Mouse (Mus musculus) hindbrain, embryonic 12.5 days (tissue): ENCODE measurements around the gene Gga2. TPM values are rescaled to one million over a fixed set of nuclear protein-coding genes. Genes with fewer than 3 reads are reported as not detected.

Experiments
- ATAC-seq: fragments of 200-750 bp; cut with Nextera tagmentation; 2 replicates; pipeline ENCODE4 v1.8.0; 2017; ENCODE audit warnings: moderate TSS enrichment; ENCODE audit not compliant: low FRiP score
- H3K27ac ChIP-seq: fragments of 300-500 bp; sonication (generic); 2 replicates; pipeline ENCODE4 v1.5.1; 2016; ENCODE audit warnings: mild to moderate bottlenecking
- H3K27me3 ChIP-seq: fragments of 300-500 bp; sonication (generic); 2 replicates; pipeline ENCODE4 v1.6.1; 2016; ENCODE audit warnings: mild to moderate bottlenecking
- H3K36me3 ChIP-seq: fragments of 300-500 bp; sonication (generic); 2 replicates; pipeline ENCODE4 v1.6.1; 2016; ENCODE audit warnings: mild to moderate bottlenecking
- H3K4me1 ChIP-seq: fragments of 300-500 bp; sonication (generic); 2 replicates; pipeline ENCODE4 v1.6.1; 2016
- H3K4me2 ChIP-seq: fragments of 300-500 bp; sonication (generic); replicated peaks from 2 replicates; pipeline ENCODE4 v1.6.1; 2016; ENCODE audit warnings: mild to moderate bottlenecking
- H3K4me3 ChIP-seq: fragments of 300-500 bp; sonication (generic); 2 replicates; pipeline ENCODE4 v1.5.1; 2016; ENCODE audit warnings: mild to moderate bottlenecking
- H3K9ac ChIP-seq: fragments of 300-500 bp; sonication (generic); 2 replicates; pipeline ENCODE4 v1.6.1; 2016; ENCODE audit warnings: mild to moderate bottlenecking, moderate library complexity
- H3K9me3 ChIP-seq: fragments of 300-500 bp; sonication (generic); replicated peaks from 2 replicates; pipeline ENCODE4 v1.6.1; 2016; ENCODE audit warnings: mild to moderate bottlenecking
- WGBS: fragments of 180-500 bp; shearing (Covaris S2); methylation state at CpG from one replicate; pipeline ENCODE4 v1.1.7; 2016; 5-methylcytosine and 5-hydroxymethylcytosine counted together
- polyA plus RNA-seq: library from polyadenylated mRNA; unstranded; fragments of >200 nt; fragmentation: Nextera tagmentation; extraction: Ambion mirVana; gene quantifications from 2 replicates; pipeline ENCODE4 v1.2.1, GENCODE M21; 2016

The Gga2 gene
- polyA plus RNA-seq, 1 experiment from 2014 or later, result 81.6 TPM

DNA sequence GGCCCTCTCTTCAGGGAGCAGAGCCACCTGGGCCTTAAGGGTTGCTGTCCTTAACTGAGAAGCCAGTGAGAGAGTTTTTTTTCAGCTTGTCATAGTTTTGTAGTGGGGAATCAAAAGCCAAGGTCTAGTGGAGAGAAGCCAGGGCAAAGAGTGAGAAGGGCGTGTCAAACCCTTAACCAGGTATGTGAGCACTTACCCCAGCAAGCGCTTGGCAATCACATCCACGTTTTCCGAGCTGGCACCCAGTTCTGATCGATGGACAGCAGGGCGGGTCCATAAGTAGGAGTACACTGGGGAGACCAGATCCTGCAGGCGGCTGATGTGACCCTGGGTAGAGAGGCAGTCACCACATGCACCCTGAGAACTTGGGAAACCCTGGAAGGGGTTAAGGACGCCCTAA, 23.1 kb upstream of the Gga2 start:
- H3K27ac ChIP-seq, result no peak overlapping the region
- ATAC-seq, result no peak
- H3K27me3 ChIP-seq, result no peaks in the 10 kb centered on the region
- H3K4me3 ChIP-seq, result no peak overlapping the region
- no peak overlapping the region for H3K9ac ChIP-seq
- WGBS, result 85% methylated on average over 8 of the region's 8 CpGs
- H3K4me1 ChIP-seq, result no peaks in the 10 kb centered on the region
- no peak overlapping the region for H3K4me2 ChIP-seq
- H3K36me3 ChIP-seq, result peaks cover 46% of the 10 kb centered on the region
- no peaks in the 10 kb centered on the region for H3K9me3 ChIP-seq

DNA sequence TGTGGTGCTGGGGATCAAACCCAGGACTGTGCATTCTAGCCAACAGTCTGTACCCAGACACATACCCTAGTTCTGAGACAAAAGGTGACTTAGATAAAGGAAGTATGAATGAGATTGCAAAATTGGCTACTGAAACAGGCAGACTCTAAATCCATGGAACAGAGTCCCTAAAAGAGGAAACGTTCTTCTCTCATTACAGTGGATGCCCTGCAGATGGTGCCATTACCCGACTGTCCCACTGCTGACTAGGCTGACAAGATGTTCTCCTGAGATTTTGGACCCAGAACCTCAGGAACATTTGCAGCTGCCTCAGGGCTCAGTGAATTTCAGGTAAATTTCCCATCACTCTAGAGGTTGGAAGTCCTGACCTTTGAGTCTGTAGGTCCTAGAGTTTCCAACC, 13.3 kb upstream of the Gga2 start:
- no peaks in the 10 kb centered on the region for H3K9me3 ChIP-seq
- WGBS, result 44% methylated on average over 2 of the region's 2 CpGs
- no peak overlapping the region for H3K4me3 ChIP-seq
- H3K4me2 ChIP-seq, result no peak overlapping the region
- ATAC-seq, result no peak
- no peaks in the 10 kb centered on the region for H3K27me3 ChIP-seq
- no peaks in the 10 kb centered on the region for H3K4me1 ChIP-seq
- no peak overlapping the region for H3K27ac ChIP-seq
- H3K36me3 ChIP-seq, result peaks cover 18% of the 10 kb centered on the region
- no peak overlapping the region for H3K9ac ChIP-seq

DNA sequence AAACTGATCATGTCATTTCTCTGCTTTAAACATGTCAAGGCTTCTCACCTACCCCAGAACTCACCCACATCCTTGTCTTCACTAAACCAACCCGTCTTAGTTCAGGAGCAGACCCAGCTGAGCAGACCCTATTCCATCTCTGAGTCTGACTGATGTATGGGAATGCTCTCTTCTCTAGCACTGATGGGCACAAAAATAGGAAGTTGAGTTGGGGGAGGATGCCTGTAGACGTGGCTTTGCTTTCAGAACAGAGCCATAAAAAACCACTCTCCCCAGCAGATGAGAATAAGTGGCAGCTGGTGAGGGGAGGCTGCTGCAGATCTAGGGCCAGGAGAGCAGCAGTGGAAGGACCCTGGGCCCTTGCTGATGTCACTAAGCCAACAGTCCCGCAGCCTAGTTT, 12.3 kb upstream of the Gga2 start:
- no peak overlapping the region for H3K4me2 ChIP-seq
- ATAC-seq, result no peak
- H3K36me3 ChIP-seq, result peaks cover 12% of the 10 kb centered on the region; the same call in 1 of the 2 replicates
- H3K9ac ChIP-seq, result no peak overlapping the region
- no peaks in the 10 kb centered on the region for H3K9me3 ChIP-seq
- no peaks in the 10 kb centered on the region for H3K4me1 ChIP-seq
- WGBS, result 75% methylated on average over 3 of the region's 3 CpGs
- H3K27ac ChIP-seq, result no peak overlapping the region
- no peak overlapping the region for H3K4me3 ChIP-seq
- no peaks in the 10 kb centered on the region for H3K27me3 ChIP-seq

DNA sequence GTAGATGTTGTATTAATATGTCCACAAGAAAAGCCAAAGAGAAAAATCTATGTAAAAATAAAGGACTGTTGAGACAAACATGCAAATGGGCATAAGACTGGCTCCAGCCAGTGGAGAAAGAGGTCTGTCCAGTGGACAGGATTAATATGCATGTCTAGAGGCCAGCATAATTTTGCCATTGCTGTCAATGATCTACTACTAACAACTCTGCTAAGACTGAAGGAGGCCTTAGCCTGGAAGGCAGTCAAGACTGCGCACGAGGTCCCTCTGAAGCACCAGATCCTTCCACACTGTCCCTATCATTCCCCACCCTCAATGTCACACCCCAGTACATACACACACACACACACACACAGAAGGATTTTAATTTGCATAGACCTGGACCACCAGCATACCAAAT, 1.1 kb upstream of the Gga2 start:
- Histone ChIP-seq H3K4me1 (peaks cover 23% of the 10 kb centered on the region), H3K36me3 (no peaks in the 10 kb centered on the region), H3K4me2 (no peak overlapping the region), H3K9me3 (no peaks in the 10 kb centered on the region), H3K27me3 (no peaks in the 10 kb centered on the region), H3K27ac (no peak overlapping the region), H3K4me3 (no peak overlapping the region), H3K9ac (no peak overlapping the region)
- WGBS, result 96% methylated on average over 2 of the region's 2 CpGs
- no peak for ATAC-seq

DNA sequence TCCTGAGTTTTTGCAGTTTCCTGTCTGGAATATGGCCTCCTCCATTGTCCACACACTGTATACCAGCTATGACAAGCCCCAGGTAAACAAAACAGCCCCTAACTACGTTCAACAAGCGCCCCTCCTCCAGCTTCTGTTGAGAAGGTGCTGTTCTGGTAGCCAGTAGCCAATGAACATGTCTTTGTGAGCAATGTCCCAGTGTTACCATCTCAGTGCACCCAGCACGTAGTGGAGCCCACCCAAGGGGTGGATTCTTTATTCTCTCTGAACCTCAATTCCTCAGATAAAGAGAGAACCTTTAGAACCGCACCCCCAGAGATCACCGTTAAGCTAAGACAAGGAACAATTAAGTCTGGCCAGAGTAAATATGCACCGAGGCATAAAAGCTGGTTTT, 752 bp downstream of the Gga2 start:
- Histone ChIP-seq H3K4me1 (peaks cover 34% of the 10 kb centered on the region), H3K9me3 (no peaks in the 10 kb centered on the region), H3K27ac (peak overlapping the region; percentile 89), H3K27me3 (no peaks in the 10 kb centered on the region), H3K4me3 (peak overlapping the region; percentile 84), H3K9ac (peak overlapping the region; percentile 88), H3K36me3 (no peaks in the 10 kb centered on the region), H3K4me2 (peak overlapping the region; percentile 55)
- 3% methylated on average over 6 of the region's 6 CpGs for WGBS
- peak; percentile 62 for ATAC-seq

DNA sequence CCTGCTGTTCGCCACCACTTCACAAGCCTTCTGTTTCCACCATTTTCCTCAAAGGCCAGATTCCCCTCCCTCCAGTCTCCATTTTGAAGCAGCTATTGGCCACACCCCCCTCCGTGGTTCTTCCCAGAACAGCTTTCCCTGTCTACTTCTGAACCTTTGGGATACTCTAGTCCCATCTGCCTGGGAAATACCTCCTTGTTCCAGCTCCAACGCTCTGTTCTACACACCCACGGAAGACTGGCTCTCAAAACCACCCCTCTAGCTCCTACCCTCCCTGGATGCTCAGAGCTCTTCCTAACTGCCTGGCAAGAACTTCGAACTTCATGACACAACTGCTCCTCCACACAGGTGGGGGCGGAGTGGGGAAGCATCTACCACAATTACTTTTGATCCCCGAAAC, 2.0 kb downstream of the Gga2 start:
- peaks cover 38% of the 10 kb centered on the region for H3K4me1 ChIP-seq
- peak overlapping the region; percentile 84; the same call in 1 of the 2 replicates for H3K4me3 ChIP-seq
- no peak overlapping the region for H3K27ac ChIP-seq

DNA sequence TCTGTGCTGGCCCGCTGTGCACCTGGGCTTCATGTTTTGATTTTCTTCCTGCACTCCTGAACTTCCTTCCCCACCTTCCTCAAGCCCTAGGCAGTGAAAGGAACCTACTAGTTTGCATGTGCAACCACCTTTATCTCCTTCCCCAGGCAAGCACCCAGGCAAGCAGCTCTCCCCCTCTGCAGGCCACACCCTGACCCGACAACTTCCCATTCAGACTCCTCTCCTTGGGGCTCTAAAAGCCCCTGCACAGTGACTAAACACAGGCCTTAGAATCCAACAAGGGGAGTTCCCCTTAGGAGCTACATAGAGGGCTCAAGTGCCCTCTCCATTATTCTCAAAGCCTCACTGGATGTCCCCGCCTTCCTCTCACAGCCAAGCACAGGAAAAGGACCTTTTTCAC, 2.8 kb downstream of the Gga2 start:
- Histone ChIP-seq H3K4me3 (0 out of 2 replicates have a peak overlapping the region, but pooled peaks have one; percentile 84), H3K4me2 (peak overlapping the region; percentile 55), H3K27me3 (no peaks in the 10 kb centered on the region), H3K36me3 (no peaks in the 10 kb centered on the region), H3K9me3 (no peaks in the 10 kb centered on the region), H3K4me1 (peaks cover 38% of the 10 kb centered on the region), H3K27ac (no peak overlapping the region), H3K9ac (0 out of 2 replicates have a peak overlapping the region, but pooled peaks have one; percentile 27)
- no peak for ATAC-seq
- 72% methylated on average over 3 of the region's 3 CpGs for WGBS

More for the DNA sequence above, 2.0 kb downstream of the Gga2 start:
- ATAC-seq, result no peak
- Histone ChIP-seq H3K36me3 (no peaks in the 10 kb centered on the region), H3K9ac (no peak overlapping the region), H3K9me3 (no peaks in the 10 kb centered on the region), H3K4me2 (peak overlapping the region; percentile 55), H3K27me3 (no peaks in the 10 kb centered on the region)
- 91% methylated on average over 7 of the region's 7 CpGs for WGBS

DNA sequence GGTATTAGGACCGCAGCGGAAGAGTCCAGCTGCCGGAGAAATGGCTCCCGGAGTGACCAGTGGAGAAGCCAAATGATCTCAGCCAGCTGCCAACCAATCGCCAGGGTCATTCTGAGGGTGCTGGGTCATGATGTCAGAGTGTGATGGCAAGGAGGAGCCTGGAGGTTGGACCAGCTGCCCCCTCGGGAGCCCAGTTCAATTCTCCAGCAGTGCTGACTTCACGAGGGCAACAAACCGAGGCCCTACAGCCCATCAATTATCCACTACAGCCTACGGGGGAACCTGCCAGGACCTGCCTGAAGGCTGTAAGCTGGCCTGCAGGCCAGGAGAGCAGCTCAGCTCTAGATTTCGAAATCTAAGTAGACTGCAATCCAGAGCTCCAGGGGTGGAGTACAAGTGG, 5.3 kb downstream of the Gga2 start:
- Histone ChIP-seq H3K4me1 (peaks cover 38% of the 10 kb centered on the region), H3K9me3 (no peaks in the 10 kb centered on the region), H3K36me3 (peaks cover 14% of the 10 kb centered on the region), H3K27me3 (no peaks in the 10 kb centered on the region), H3K9ac (peak overlapping the region; percentile 27; the same call in 1 of the 2 replicates), H3K4me3 (no peak overlapping the region), H3K27ac (peak overlapping the region; percentile 60), H3K4me2 (peak overlapping the region; percentile 30)
- ATAC-seq, result no peak
- 54% methylated on average over 10 of the region's 10 CpGs for WGBS

DNA sequence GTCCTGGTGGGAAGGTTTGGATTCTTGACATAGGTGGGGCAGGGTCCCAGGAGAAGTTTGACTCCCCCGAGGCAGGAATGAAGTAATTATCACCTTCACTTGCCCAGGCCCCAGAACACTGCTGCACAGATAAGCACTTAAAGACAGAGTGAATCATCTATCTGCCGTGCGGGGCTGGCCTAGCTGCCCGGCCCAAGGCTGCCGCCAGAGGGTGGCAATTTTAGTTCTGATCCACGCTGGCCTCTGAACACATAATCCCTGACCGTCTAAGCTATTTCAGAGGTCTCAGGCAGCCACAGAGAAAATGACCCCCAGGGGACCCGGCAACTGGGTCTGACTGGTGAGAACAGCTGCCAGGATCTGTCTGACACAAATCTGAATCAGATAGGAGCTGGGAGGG, 5.9 kb downstream of the Gga2 start:
- Histone ChIP-seq H3K4me1 (peaks cover 38% of the 10 kb centered on the region), H3K27me3 (no peaks in the 10 kb centered on the region), H3K9me3 (no peaks in the 10 kb centered on the region), H3K4me3 (no peak overlapping the region), H3K27ac (peak overlapping the region; percentile 60), H3K4me2 (no peak overlapping the region), H3K36me3 (peaks cover 20% of the 10 kb centered on the region), H3K9ac (peak overlapping the region; percentile 27; the same call in 1 of the 2 replicates)
- 57% methylated on average over 8 of the region's 8 CpGs for WGBS
- ATAC-seq, result no peak

DNA sequence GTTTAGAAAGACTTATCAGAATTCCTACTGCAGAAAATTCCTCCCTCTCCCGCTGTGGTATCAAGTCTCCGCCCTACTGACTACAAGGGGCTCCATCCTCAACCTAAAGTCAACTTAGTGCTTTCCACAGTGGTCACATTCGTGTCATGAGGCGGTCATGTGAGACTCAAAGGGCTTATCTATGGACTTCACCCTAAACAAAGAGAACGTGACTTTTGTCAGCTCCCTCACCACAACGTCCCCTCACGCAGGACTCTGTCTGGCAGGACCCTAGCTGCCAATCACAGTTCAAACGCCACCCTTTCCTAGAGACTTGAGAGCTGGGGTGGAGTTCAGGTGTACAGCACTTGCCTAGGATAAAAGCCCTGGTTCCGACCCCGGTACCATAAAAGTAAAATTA, 8.1 kb downstream of the Gga2 start:
- Histone ChIP-seq H3K27ac (no peak overlapping the region), H3K9me3 (no peaks in the 10 kb centered on the region), H3K4me2 (no peak overlapping the region), H3K9ac (no peak overlapping the region), H3K36me3 (peaks cover 39% of the 10 kb centered on the region), H3K27me3 (no peaks in the 10 kb centered on the region), H3K4me3 (no peak overlapping the region), H3K4me1 (peaks cover 18% of the 10 kb centered on the region)
- WGBS, result 88% methylated on average over 10 of the region's 10 CpGs
- ATAC-seq, result no peak

DNA sequence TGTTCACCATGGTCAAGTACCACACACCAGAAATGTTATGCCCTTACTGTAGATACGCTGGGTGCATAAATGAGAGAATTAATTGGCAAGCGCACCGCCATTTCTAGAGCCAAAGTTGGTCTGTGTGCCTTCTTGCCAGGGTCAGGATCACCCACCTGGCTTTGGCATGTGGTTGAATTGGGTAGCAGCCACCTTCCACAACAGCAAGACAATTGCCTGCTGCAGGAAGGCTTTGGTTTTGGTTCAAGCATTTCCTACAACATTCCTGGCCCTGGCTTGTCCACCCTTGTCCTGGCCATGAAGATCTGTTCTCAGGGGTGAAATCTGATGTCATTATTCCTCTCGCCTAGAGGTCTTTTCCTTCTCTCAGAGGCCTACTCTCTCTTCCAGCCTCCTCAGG, 8.7 kb downstream of the Gga2 start:
- H3K4me3 ChIP-seq, result no peak overlapping the region
- no peak for ATAC-seq
- H3K9ac ChIP-seq, result no peak overlapping the region
- H3K4me1 ChIP-seq, result peaks cover 17% of the 10 kb centered on the region
- peaks cover 44% of the 10 kb centered on the region for H3K36me3 ChIP-seq
- no peaks in the 10 kb centered on the region for H3K9me3 ChIP-seq
- no peak overlapping the region for H3K27ac ChIP-seq
- no peak overlapping the region for H3K4me2 ChIP-seq
- WGBS, result 94% methylated on average over 4 of the region's 4 CpGs
- no peaks in the 10 kb centered on the region for H3K27me3 ChIP-seq

DNA sequence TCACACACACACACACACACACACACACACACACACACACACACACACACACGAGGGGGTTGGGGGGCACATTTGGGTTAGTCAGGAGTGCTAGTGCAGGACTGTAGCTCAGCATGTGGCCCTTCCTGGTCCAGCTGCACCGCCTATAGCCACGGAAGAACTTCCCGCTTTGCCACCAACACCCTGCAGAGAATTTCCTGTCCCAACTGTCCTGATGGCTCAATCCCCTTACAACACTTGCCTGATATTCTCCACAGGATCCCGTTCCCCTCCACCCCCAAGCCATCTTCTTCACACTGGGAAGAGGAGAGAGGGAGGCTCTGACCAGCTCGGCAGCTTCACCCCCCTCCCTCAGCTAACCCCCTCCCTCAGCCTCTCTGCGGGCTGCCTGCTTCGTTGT, 20.6 kb downstream of the Gga2 start:
- Histone ChIP-seq H3K4me1 (no peaks in the 10 kb centered on the region), H3K36me3 (peaks cover 91% of the 10 kb centered on the region), H3K27me3 (no peaks in the 10 kb centered on the region), H3K4me2 (no peak overlapping the region), H3K9ac (no peak overlapping the region), H3K9me3 (no peaks in the 10 kb centered on the region), H3K4me3 (no peak overlapping the region), H3K27ac (no peak overlapping the region)
- 68% methylated on average over 8 of the region's 8 CpGs for WGBS
- ATAC-seq, result no peak

DNA sequence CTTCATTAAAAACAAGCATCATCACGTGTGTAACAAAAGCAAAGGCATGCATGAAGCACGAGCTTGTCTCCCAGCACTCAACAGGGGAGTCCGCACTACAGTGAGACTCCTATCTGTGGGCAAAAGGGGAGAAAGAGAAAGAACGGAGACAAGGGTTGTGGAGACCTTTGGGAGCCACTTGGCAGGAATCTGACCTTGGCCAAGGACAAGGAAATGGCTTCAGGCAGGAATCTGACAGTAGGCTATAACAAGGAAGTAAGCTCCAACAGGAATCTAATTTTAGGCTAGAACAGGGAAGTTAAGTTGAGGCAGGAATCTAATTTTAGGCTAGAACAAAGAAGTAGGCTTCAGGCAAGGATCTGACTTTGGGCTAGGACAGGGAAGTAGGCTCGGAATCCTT, 25.1 kb downstream of the Gga2 start:
- 89% methylated on average over 5 of the region's 5 CpGs for WGBS
- Histone ChIP-seq H3K9ac (no peak overlapping the region), H3K36me3 (peaks cover 90% of the 10 kb centered on the region), H3K27ac (no peak overlapping the region), H3K4me2 (no peak overlapping the region), H3K9me3 (no peaks in the 10 kb centered on the region), H3K4me3 (no peak overlapping the region), H3K27me3 (no peaks in the 10 kb centered on the region), H3K4me1 (no peaks in the 10 kb centered on the region)
- no peak for ATAC-seq
